ENCODE assay signal across 9 mouse cellular contexts in genomic region chr9:54787760-54788159, GRCm38 (mm10). TPM values are rescaled to one million over a fixed set of nuclear protein-coding genes. Genes with fewer than 3 reads are reported as not detected.
DNase-seq lines count a peak whose midpoint lies in the region; ATAC-seq and TF ChIP-seq lines count a peak whose summit lies in the region.
"Had no signal": no experiment of that assay in that cellular context is flagged by ENCODE, and none has a peak within 500 bp of the region (broad histone marks: within the 10 kb centered on the region; RNA-seq: fewer than 3 reads in every experiment).

No protein-coding gene starts in this region.

- ATAC-seq in neural tube, embryonic 11.5 days (ENCODE audit: insufficient read depth, low FRiP score, low TSS enrichment) = no peak
- no peak for ATAC-seq in neural tube, embryonic 15.5 days (ENCODE audit: low FRiP score)
- ATAC-seq in hindbrain, embryonic 14.5 days (ENCODE audit: low FRiP score) = peak; percentile 48; the same call in 1 of the 2 replicates

- H3K9me3 ChIP-seq in neural tube, embryonic 11.5 days (ENCODE audit: control insufficient read depth, low read length) = no peaks in the 10 kb centered on the region
- no peaks in the 10 kb centered on the region for H3K9me3 ChIP-seq in neural tube, embryonic 15.5 days (replicated peaks)
- no peaks in the 10 kb centered on the region for H3K9me3 ChIP-seq in hindbrain, embryonic 14.5 days (ENCODE audit: control insufficient read depth, low read length)

- no peak overlapping the region for H3K9ac ChIP-seq in neural tube, embryonic 11.5 days (ENCODE audit: low read length)
- no peak overlapping the region for H3K9ac ChIP-seq in neural tube, embryonic 15.5 days (replicated peaks)
- H3K9ac ChIP-seq in hindbrain, embryonic 14.5 days = no peak overlapping the region

- TF ChIP-seq CTCF in layer of hippocampus, adult 2 months (conservative IDR thresholded peaks at IDR 0.05) = no peak

- no peak overlapping the region for H3K4me3 ChIP-seq in neural tube, embryonic 11.5 days (ENCODE audit: low read depth, low read length)
- no peak overlapping the region for H3K4me3 ChIP-seq in neural tube, embryonic 15.5 days (replicated peaks)
- no peak overlapping the region for H3K4me3 ChIP-seq in hindbrain, embryonic 14.5 days (replicated peaks; ENCODE audit: low read length)
- H3K4me3 ChIP-seq in layer of hippocampus, adult 2 months = no peak overlapping the region

- no peaks in the 10 kb centered on the region for H3K36me3 ChIP-seq in neural tube, embryonic 11.5 days (ENCODE audit: control insufficient read depth, insufficient read depth, low read length)
- H3K36me3 ChIP-seq in neural tube, embryonic 15.5 days = no peaks in the 10 kb centered on the region
- H3K36me3 ChIP-seq in hindbrain, embryonic 14.5 days (replicated peaks; ENCODE audit: control insufficient read depth, insufficient read depth) = no peaks in the 10 kb centered on the region

- DNase-seq in adrenal gland, postnatal 14 days = peak; percentile 17
- no peak for DNase-seq in adrenal gland, postnatal 25 days
- peak; percentile 20 for DNase-seq in neural tube, embryonic 11.5 days (ENCODE audit: low spot score)
- peak; percentile 41 for DNase-seq in hindbrain, embryonic 14.5 days (ENCODE audit: low spot score)
- peak; percentile 7 for DNase-seq in skeletal muscle tissue, adult 2 months (ENCODE audit: low read depth, low spot score)
- no peak for DNase-seq in layer of hippocampus, adult 2 months (ENCODE audit: low spot score in 2 of 2)
- no peak for DNase-seq in layer of hippocampus, postnatal 25 days (ENCODE audit: extremely low spot score in 1 of 2, low spot score in 1 of 2)
- DNase-seq: kidney, postnatal 14 days had no signal

- 66% methylated on average over 8 of the region's 8 CpGs for WGBS in neural tube, embryonic 11.5 days
- WGBS in neural tube, embryonic 15.5 days = 33% methylated on average over 8 of the region's 8 CpGs
- WGBS in hindbrain, embryonic 14.5 days = 41% methylated on average over 8 of the region's 8 CpGs

- no peaks in the 10 kb centered on the region for H3K4me1 ChIP-seq in neural tube, embryonic 11.5 days (ENCODE audit: control insufficient read depth, insufficient read depth, low read length)
- H3K4me1 ChIP-seq in neural tube, embryonic 15.5 days = 0 out of 2 replicates have a peak, but pooled peaks cover 4% of the 10 kb centered on the region
- H3K4me1 ChIP-seq in hindbrain, embryonic 14.5 days (replicated peaks; ENCODE audit: control insufficient read depth, insufficient read depth, low read length) = peaks cover 8% of the 10 kb centered on the region; the same call in 1 of the 2 replicates

- no peak overlapping the region for H3K27ac ChIP-seq in neural tube, embryonic 11.5 days (ENCODE audit: low read depth, low read length)
- H3K27ac ChIP-seq in neural tube, embryonic 15.5 days (replicated peaks) = no peak overlapping the region
- H3K27ac ChIP-seq in hindbrain, embryonic 14.5 days = peak overlapping the region; percentile 21; the same call in 1 of the 2 replicates
- no peak overlapping the region for H3K27ac ChIP-seq in layer of hippocampus, adult 2 months

- no peak overlapping the region for H3K4me2 ChIP-seq in neural tube, embryonic 11.5 days (ENCODE audit: low read depth)
- H3K4me2 ChIP-seq in neural tube, embryonic 15.5 days = no peak overlapping the region
- no peak overlapping the region for H3K4me2 ChIP-seq in hindbrain, embryonic 14.5 days (replicated peaks)

- no peaks in the 10 kb centered on the region for H3K27me3 ChIP-seq in neural tube, embryonic 11.5 days (ENCODE audit: control insufficient read depth, insufficient read depth, low read length)
- no peaks in the 10 kb centered on the region for H3K27me3 ChIP-seq in neural tube, embryonic 15.5 days (replicated peaks)
- H3K27me3 ChIP-seq in hindbrain, embryonic 14.5 days (ENCODE audit: control insufficient read depth, insufficient read depth, low read length) = no peaks in the 10 kb centered on the region

RNA-seq across cellular contexts. Expression of gene Crabp1, which starts 23.2 kb away (rescaled TPM):
- total RNA-seq in adrenal gland, postnatal 14 days (2021) = 6.5 and 8.2 TPM in 2 replicates
- 8.4 and 9.5 TPM in 2 replicates for total RNA-seq in adrenal gland, postnatal 25 days (2021)
- 719 and 730 TPM in 2 replicates for polyA plus RNA-seq in neural tube, embryonic 11.5 days (2014; fragmentation: Nextera tagmentation; extraction: Ambion mirVana)
- 405 and 485 TPM in 2 replicates for polyA plus RNA-seq in neural tube, embryonic 15.5 days (2015; fragmentation: Nextera tagmentation; extraction: Ambion mirVana)
- 300 and 364 TPM in 2 replicates for polyA plus RNA-seq in hindbrain, embryonic 14.5 days (2014; fragmentation: Nextera tagmentation; extraction: Ambion mirVana)
- total RNA-seq in layer of hippocampus, adult 2 months (2021) = under 1 TPM in 1 of 2 experiments, not detected in 1; 0.93 TPM
- 1 to 10 TPM; 1.3 to 1.7 TPM for total RNA-seq in layer of hippocampus, postnatal 25 days (2021)

RNA-seq across cellular contexts. Expression of gene Wdr61, which starts 53.4 kb away (rescaled TPM):
- total RNA-seq in adrenal gland, postnatal 14 days (2021) = 71.9 and 72.6 TPM in 2 replicates
- total RNA-seq in adrenal gland, postnatal 25 days (2021) = 63.7 and 72.0 TPM in 2 replicates
- 145 and 147 TPM in 2 replicates for polyA plus RNA-seq in neural tube, embryonic 11.5 days (2014; fragmentation: Nextera tagmentation; extraction: Ambion mirVana)
- polyA plus RNA-seq in neural tube, embryonic 15.5 days (2015; fragmentation: Nextera tagmentation; extraction: Ambion mirVana) = 79.1 and 91.7 TPM in 2 replicates
- 94.9 and 97.7 TPM in 2 replicates for polyA plus RNA-seq in hindbrain, embryonic 14.5 days (2014; fragmentation: Nextera tagmentation; extraction: Ambion mirVana)
- 10 to 100 TPM; 60.2 to 63.6 TPM for total RNA-seq in layer of hippocampus, adult 2 months (2021)
- total RNA-seq in layer of hippocampus, postnatal 25 days (2021) = 10 to 100 TPM; 57.7 to 61.0 TPM

Comparison
In these comparisons a context has a peak if more than half of its experiments do, and no peak if none do; other contexts are left out.
1. DNase-seq: peak in adrenal gland, postnatal 14 days (single experiment), neural tube, embryonic 11.5 days (single experiment), hindbrain, embryonic 14.5 days (single experiment) and skeletal muscle tissue, adult 2 months (single experiment); none in adrenal gland, postnatal 25 days (single experiment), layer of hippocampus, adult 2 months (0 of 2) and layer of hippocampus, postnatal 25 days (0 of 2).